Mouse (Mus musculus) ES-E14 (cell line): Measurements from ENCODE around the gene Mpnd.

ENCODE experiments used
- CHD2 ChIP-seq: IDR thresholded peaks from 2 replicates; pipeline ENCODE4 v1.6.1; 2014; ENCODE audit warnings: mild to moderate bottlenecking, low read depth, low read length, inconsistent platforms
- HCFC1 ChIP-seq: IDR thresholded peaks from 2 replicates; pipeline ENCODE4 v1.6.1; 2012; ENCODE audit warnings: low read length, inconsistent platforms, borderline replicate concordance; ENCODE audit not compliant: insufficient read depth
- ZNF384 ChIP-seq: IDR thresholded peaks from 2 replicates; pipeline ENCODE4 v1.6.1; 2012; ENCODE audit warnings: low read depth, low read length, inconsistent platforms

DNA sequence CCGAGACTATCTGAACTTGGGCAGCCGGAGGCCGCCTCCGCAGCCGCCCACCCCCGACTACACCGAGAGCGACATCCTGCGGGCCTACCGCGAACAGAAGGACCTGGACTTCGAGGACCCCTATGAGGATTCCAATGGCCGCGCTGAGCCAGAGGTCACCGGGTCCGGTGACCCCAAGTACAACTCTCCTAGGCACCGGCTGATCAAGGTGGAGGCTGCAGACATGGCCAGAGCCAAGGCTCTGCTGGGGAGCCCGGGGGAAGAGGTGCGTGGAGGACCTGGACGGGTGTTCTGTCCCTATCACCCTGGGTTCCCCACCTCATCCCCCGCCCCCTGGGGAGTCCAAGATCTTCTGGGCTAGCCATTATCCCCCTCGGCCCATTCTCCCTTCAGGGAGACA lies 34.1 kb upstream of the Mpnd start:
- TF ChIP-seq CHD2 = no peak
- no peak for TF ChIP-seq ZNF384
- TF ChIP-seq HCFC1 = no peak
